Mouse (Mus musculus): ENCODE data around the gene P2rx4.

P2rx4 gene

DNA sequence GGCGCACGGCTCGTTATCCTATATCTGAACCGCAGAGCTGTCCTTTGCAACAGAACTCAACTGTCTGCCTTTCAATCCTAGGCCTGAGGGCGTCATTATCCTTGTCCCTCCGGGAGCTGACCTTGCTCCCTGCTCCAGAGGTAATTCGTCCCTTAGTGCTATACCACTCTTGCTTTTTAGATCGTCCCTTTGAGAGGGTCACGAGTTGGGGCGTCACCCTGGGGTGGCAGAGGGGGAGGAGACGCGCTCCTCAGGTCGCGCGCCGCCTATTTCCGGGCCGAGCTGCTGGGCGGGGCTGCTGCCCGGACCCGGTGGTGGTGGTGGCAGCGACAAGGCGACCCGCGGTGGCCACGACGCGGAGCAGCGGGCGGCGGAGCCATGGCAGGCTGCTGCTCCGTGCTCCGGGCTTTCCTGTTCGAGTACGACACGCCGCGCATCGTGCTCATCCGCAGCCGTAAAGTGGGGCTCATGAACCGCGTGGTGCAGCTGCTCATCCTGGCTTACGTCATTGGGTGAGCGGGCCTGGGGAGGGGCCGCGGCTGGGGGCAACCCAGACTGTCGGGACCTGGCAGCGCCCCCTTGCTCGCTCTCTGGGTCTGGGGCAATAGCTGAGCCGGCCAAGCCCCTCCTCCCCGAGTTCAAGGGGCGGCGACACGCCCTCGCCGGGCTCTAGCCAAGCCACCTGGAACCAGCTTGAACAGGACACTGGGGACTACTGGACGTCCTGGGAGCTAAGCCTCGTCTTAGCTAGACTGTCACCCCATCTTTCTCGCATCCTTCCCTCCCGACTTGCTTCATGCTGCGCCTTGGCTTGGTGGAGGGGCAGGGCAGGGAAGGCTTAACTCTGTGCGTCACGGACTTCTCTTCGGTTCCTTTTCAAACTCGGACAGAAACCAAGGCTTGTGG is at the start of gene P2rx4:
TSS of gene P2rx4 (plus strand) at position 269 of the 906 bp plus-strand sequence.
- DNase-seq (ENCODE audit: low read depth, low spot score): peak; percentile 87

DNA sequence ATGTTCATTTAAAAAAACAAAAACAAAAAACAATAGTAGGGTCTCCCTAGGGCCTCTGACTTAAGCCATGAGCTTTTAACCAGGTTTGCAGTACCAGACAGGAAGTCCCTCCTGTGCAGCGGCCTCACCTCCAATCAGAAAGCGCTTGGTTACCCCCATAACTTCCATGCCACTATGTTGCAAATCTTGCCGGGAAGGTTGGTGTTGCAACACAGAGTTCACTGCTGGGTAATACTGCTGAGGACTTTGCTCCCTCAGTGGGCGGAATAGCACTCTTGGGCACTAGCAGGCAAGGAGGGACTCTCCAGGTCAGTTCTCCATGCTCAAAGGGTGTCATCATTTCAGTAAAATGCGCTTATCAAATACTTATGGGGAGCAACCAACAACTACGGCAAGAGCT is 44.8 kb upstream of the P2rx4 start:
- no peak for DNase-seq (ENCODE audit: low read depth, low spot score)

DNA sequence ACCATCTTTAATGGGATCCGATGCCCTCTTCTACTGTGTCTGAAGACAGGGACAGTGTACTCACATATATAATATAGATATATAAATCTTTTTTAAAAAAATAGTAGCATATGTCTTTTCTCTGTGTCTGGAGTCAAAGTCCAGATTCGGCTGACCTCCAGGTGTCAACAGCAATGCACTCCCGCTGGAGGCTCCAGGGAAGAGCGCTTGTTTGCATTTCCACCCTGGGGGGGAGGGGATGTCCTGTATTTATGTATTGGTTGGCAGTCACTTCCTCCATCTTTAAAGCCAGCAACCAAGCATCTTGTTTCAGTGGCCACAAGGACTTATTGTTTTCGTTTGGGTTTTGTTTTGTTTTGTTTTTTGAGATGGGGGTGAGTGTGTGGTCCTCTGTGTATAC is 42.3 kb upstream of the P2rx4 start:
- no peak for DNase-seq (ENCODE audit: low read depth, low spot score)

DNA sequence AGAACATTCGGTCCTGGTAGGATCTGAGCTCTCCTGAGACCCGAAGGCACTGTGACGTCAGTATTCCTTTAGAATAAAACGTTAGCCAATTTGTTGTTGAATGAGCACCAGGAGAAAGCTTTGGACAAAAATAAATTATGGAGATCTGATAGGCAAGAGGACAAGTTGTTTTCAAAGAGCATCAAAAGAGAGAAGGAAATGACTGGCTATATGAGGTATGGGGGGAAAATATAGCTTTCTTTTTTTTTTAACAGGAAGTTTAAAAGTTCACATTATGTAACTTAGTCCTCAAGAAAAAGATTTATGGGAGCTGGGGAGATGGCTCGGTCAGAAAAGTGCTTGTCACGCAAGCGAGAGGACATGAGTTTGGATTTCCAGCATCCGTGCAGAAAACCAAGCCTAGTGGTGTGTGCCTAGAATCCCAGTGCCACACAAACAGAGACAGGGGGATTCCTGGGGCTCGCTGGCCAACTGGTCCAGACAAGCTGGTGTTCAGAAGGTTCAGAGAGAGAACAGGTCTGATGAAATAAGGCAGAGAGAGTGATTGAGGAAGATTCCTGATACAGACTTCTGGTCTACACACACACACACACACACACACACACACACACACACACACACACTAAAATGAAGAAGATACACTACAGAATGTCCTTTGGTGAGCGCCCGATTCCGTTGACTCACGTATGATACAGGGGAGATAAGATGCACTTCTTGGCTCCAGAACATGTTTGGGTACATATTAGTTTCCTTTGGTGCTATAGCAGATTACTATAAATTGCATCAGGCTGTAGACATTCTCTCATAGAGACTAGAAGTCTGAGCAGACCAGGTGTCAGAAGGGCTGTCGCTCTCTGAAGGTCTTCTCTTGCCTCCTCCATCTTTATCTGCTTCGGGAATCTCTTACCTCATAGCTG is 38.1 kb upstream of the P2rx4 start:
- DNase-seq (ENCODE audit: low read depth, low spot score): no peak

DNA sequence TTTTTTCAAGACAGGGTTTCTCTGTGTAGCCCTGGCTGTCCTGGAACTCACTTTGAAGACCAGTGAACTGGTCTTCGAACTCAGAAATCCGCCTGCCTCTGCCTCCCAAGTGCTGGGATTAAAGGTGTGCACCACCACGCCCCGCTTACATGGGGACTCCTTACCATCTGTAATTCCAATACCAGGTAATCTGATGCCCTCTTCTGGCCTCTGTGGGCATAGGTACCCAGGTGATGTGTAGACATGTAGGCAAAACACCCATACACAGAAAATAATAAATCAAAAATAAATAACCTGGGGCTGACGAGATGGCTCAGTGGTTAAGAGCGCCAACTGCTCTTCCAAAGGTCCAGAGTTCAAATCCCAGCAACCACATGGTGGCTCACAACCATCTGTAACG is 35.7 kb upstream of the P2rx4 start:
- DNase-seq (ENCODE audit: low read depth, low spot score): peak; percentile 46

DNA sequence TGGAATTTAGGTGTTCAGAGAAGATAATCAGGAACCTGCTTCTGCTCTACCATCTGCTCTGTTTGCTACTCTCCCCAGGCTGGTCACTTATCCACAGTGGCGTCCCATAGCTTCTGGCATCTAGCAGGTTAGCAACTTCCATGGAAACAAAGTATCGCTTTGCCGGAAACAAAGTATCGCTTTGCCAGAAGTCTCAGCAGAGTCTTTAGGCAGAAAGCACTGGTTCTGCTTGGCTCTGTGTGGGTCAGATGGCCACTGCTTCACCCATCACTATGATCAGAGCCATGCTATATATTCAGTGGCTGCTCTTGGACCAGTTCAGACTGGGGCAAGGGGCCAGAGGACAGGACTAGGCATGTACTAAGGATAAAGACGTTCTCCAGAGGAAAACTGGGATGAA is 35.0 kb upstream of the P2rx4 start:
- DNase-seq (ENCODE audit: low read depth, low spot score): no peak

DNA sequence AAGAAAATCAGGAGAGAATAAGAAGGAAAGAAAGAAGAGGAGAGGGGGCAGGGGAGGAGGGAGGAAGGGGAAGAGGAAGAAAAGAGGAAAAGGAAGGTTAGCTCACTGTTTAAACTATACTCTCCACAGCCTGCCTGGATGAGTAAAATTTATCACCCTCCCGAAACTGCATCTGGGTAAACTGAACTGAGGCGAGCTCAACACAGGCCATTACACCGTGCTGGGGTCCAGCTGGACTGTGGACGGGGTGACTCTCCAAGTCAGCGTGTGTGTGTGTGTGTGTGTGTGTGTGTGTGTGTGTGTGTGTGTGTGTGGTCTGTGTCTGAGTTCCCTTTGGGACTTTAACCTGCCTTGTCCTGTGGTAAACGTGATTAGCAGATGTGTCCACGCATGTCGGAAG is 31.3 kb upstream of the P2rx4 start:
- DNase-seq (ENCODE audit: low read depth, low spot score): no peak

DNA sequence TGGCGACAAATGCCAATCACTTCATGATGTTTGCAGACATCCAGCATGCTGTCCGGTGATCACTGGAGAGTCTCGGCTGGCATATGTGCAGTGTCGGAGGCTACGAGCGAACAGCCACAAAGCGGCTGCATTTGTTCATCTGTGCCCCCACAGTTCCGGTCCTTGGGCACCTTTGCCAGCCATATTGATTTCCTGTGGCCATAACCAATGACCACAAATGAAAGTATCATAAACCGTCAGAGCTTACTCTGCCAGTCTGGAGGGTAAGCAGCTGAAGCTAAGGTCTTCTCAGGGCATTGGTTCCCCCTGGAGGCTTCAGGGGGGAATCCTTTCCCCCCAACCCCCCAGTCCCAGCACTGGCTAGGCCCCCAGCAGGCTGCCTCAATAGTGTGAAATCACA is 29.4 kb upstream of the P2rx4 start:
- no peak for DNase-seq (ENCODE audit: low read depth, low spot score)

DNA sequence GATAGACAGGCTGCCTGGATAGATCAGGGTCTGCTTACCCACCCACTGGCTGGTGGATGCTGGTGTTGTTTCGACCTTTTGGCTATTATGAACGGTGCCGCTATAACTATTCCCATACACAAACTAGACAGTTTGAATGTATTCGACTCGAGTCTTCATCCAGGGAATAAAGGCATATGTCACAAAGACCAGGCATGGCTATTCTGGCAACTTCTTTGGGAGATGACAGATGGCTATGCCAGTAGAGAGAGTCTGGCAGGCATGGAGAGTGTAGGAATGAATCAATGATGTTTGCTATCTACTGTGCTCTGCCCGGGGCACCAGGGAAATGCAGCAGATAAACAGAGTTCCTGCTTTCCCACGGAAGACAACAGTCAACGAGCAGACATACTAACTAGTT is 27.5 kb upstream of the P2rx4 start:
- DNase-seq (ENCODE audit: low read depth, low spot score): no peak

DNA sequence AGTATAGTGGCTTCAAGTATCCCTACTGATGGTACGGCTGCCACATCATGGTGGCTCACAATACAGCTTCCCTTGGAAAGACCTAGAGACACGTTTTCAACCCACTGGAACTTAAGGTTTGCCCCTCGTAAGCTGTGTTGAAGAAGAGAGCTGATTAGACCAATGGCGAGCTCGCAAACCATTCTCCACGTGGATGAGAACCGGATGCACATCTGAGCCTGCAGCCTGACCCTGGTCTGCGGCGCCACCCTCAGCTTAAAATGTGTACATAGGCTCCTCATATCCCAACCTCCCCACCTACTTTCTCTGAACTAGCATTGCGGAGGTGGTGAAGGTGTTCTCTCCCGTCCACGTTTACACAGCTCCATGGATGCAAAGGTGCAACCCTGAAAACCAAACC is 26.1 kb upstream of the P2rx4 start:
- peak; percentile 43 for DNase-seq (ENCODE audit: low read depth, low spot score)

DNA sequence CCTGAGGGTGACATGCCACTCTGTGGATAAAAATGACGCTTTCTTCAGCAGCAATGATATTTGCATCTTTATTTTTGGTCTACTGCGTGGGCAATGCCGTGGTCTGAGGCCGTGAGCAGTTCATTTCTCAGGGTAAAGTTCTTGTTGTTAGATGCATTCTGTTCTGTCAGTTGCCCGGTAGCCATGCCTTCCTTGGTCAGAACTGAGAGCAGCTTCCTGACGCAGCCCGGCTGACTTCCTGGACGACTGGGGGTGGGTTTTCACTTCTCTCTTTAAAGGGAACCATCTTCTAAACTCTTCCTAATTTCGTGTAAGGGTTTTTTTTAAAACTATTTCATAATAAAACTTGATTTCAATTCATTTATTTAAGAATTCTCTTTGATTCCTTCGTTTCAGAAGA is 23.4 kb upstream of the P2rx4 start:
- DNase-seq (ENCODE audit: low read depth, low spot score): no peak

DNA sequence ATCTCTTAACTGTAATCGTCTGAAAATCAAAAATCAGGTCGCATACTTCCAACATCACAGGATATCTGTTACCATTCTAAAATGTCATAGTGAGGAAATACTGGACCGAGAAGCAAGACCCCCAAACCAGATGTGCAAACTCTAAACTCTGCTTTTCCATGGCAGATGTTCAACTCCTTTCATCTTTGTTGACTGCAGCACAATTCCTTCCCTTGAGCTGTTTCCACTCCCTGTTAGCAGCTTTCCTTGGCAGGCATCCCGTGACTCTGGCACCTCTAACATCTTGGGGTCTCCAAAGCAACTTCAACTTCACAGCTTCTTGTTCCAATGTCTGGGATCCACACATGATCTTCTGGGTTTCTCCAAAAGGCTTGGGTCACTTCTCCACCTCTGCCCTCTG is 20.0 kb upstream of the P2rx4 start:
- DNase-seq (ENCODE audit: low read depth, low spot score): no peak

DNA sequence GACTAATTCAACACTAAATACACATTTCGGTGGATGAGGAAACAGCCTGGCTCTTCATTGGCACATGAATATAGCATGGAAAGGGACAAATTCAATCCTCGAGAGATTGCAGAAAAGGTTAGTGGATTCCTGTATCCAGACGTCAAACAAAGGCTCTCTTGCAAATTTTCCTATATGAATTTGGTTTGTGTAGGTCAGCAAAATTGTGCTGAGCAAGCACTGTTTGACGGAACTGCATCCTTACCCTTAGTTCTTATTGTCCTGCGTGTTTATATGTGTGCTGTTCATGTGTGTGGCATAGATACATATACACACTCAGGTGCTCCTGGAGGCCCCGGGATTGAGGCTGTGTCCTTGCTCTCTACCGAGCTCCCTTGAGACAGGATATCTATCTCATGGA is 18.2 kb upstream of the P2rx4 start:
- DNase-seq (ENCODE audit: low read depth, low spot score): no peak

DNA sequence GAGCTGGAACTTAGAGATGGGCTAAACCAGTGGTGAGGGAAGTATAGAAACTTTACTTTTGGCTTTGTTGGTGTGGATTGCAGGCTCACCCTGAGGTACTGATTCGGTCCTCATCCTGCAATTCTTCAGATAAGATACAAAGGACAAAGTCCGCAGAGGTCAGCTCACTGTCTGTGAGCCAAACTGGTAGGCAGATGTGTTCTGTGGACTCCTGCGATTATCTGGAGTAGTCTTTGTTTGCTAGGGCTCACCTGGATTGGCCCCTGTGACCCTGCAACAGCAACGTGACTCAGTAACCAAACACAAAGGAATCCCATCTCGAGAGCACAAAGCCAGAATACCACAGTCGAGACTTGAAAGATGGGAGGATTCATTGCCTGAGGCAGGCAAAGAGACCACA is 16.9 kb upstream of the P2rx4 start:
- peak; percentile 29 for DNase-seq (ENCODE audit: low read depth, low spot score)

DNA sequence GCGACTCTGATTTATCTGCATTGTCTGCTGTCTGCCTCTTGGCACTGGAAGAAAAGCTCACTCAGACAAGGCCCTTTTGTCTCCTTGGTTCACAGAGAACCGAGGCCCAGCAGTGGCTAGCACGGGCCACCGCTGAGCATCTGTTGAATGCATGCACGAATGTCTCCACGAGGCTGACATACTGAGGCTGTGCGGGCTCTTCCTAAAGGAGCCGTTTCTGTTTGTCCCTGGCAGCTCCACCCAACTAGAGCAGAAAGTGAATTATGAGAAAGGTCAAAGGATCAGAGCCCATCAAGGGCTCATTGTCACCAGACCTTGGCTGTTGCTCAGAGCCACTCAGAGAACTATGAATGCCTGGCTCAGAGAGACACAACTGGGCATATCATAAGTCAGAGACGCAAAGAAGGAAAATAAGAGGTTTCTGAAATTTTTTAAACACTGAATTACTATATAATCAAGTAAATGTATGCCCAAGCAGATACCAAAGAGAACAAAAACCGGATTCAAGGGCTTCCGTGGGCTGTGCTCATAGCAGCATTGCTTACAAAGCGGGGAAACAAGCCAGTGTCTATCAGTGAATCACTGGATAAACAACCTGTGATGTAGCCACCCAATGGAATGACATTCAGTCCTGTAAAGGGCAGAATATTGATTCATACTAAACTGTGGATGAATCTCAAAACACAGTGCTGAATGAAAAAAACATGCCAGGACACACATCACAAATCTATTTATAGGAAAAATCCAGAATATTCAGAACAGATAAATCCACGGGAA is 13.7 kb upstream of the P2rx4 start:
- DNase-seq (ENCODE audit: low read depth, low spot score): peak; percentile 16

DNA sequence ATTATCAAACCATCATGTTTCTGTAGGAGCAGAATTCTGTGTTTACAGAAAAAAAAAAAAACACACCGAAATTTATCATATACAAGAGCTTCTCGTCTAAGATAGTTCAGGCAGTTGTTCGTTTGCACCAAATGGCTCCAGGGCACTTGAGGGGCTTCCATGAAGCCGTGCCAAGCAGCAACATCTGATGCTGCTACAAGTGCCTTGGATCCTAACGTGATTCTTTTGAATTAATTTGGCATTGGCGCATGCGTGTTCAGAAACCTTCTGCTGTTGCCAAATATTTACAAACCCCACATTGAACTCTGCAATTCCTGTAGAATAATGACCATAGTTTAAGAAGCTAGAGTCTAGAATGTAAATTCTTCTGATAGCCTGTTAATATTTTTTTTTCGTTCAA is 11.8 kb upstream of the P2rx4 start:
- DNase-seq (ENCODE audit: low read depth, low spot score): no peak

DNA sequence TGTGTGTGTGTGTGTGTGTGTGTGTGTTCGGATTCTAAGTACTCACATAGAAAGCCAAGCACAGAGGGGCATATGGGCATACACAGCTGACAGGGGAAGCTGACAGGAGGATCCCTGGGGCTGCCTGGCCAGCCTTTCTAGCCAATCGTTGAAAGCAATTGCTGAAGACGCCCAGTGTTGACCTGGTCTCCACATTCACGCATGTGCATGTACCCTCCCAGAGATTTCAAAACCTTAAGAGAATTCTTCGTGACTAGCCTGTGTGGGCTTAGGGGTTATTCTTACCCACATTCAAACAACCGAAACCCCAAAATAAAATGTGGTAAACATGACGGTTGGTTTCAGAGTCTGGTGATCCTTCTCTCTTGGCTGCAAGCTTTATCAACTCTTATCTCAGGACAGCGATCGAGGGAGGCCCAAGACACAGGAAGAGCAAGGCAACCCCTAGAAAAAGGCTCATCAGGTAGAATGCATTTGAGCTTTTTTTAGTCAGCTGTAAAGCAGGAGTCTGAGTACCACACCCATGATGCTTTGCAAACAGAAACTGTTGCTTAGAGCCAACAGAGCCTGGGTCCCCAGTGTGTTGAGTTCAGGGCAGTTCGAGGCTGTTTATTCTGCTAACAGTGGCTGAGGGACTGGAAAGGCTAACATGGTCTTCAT is 9.2 kb upstream of the P2rx4 start:
- DNase-seq (ENCODE audit: low read depth, low spot score): no peak

DNA sequence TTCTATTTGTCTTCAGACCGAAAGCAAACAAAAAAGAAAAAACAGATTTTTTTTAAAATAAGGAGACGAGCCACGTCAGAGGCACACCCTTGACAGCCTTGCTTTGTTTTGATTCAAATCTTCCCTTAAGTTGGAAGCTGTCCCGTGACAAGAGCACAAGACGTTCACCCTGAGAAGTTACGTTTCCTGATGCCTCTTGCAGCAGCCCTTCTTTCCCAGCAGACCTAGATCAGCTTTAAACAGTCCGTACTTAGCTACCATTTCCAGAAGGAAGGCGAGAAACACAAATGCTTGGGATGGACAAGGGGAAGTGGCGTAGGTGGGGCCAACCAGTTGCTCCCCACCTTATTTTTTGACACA is 8.7 kb upstream of the P2rx4 start:
- no peak for DNase-seq (ENCODE audit: low read depth, low spot score)

DNA sequence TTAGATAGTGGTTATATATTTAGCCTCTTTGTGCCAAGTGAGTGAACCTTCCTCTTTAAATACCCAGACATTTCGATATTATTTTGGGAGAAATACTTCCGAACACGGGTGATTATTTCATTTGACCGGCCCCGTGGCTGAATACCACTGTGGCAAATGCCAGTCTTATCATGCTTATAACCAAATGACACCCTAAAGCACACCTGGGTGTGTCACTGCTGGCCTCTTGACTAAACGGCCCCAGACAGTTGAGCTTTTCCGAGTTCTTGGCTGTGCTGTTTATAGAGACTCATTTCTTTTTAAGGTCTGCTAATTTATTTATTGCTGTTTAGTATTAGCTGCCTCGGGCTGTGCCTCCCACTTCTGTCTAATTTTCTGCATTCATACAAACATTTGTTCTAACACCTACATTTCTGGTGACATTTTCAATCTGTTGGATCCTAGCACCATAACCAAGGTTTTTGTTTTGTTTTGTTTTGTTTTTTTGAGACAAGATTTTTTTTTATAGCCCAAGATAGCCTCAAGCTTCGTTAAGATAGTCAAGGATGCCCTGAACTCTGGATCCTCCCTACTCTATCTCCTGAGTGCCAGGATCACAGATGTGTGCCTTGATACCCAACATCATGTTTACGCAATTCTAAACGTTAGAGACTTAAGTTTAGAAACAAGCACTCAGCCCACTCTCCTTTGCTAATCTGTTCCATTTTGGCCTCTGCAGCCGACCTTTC is 7.1 kb upstream of the P2rx4 start:
- DNase-seq (ENCODE audit: low read depth, low spot score): no peak

DNA sequence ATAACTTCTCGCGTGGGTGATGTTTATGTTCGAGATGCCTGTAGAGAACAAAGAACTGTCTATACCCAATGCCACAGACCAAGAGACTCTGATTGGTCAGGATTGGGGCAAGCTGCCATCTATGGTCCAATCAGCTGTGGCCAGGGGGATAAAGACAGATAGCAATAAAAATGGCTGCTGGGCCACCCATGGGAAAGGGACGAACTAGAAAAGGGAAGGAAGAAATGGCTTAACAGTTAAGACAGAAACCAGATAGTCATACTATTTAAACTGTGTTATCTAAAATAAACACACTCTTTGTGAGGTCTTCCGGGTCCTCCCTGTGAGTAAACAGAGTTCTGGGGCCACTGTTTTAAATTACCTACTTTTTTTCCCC is 6.5 kb upstream of the P2rx4 start:
- DNase-seq (ENCODE audit: low read depth, low spot score): no peak

DNA sequence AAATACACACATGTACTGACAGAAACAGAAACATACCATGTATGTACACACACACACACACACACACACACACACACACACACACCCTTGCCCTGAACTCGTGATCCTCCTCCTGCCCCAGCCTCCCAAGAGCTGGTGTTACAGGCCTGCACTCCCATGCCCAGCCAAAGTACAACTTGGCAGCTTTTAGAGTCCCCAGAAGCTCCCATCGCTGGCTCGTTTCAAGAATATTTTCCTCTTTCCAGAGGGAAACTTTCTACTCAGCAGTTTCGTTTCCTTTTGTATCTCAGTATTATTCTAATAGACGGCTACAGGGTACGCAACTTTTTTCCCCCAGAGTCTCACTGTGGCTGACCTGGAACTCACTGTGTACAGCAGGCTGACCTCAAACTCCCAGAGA is 5.2 kb upstream of the P2rx4 start:
- DNase-seq (ENCODE audit: low read depth, low spot score): no peak
